Mouse (Mus musculus): ENCODE measurements around the gene Gm20547. TPM values are rescaled to one million over a fixed set of nuclear protein-coding genes. Genes with fewer than 3 reads are reported as not detected.

Gm20547 gene
- polyA plus RNA-seq, 1 experiment: 0.03 TPM

DNA sequence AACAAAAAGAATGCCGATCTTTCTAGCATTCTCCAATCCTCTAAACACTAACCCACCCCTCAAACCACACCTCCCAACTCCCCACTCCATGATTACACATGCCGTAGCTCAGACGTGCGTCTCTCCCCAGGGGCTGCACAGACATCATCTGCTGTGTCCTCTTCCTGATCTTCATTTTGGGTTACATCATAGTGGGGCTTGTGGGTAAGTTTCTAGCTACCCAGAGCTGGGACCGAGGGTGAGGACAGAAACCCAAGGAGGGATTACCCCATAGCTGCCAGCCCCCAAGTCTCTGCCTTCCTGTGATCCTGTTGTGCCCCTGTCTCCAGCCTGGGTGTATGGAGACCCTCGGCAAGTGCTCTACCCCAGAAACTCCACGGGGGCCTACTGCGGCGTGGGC is 35.3 kb upstream of the Gm20547 start:
- Histone ChIP-seq H3K4me1 (replicated peaks; ENCODE audit: control insufficient read depth, insufficient read depth, low read length) (no peaks in the 10 kb centered on the region), H3K36me3 (ENCODE audit: control insufficient read depth, insufficient read depth, low read length) (peaks cover 16% of the 10 kb centered on the region), H3K27ac (ENCODE audit: control insufficient read depth, insufficient read depth, low read length) (no peak overlapping the region), H3K4me3 (ENCODE audit: control insufficient read depth, insufficient read depth, low read length) (no peak overlapping the region), H3K27me3 (ENCODE audit: control insufficient read depth, insufficient read depth, low read length) (no peaks in the 10 kb centered on the region)
- no peak for DNase-seq
- TF ChIP-seq POLR2A (IDR thresholded peaks at IDR 0.05; ENCODE audit: control insufficient read depth, extremely low read depth, insufficient read depth, low read length, poor library complexity) (no peak), CTCF (IDR thresholded peaks at IDR 0.05; ENCODE audit: borderline replicate concordance, control insufficient read depth, extremely low read depth, insufficient read depth, low read length, poor library complexity) (no peak)
- 91% methylated on average over 9 of the region's 9 CpGs for WGBS

DNA sequence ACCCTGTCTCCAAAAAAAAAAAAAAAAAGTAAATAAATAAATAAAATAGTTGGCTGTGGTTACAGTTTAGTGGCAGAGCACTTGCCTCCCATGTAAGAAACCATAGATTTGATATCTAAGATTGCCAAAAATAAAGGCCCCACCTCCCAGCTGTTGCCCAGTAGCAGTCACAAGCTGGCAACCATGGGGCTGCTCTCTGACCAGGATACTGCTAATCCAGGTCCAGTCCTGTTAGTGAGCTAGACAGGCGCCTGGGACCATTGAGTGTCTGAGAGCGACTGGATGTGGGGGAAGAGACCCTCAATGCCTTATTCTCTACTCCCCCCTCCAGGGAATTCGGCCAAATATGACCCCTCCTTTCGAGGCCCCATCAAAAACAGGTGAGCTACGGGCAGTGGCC is 34.5 kb upstream of the Gm20547 start:
- Histone ChIP-seq H3K27me3 (ENCODE audit: control insufficient read depth, insufficient read depth, low read length) (no peaks in the 10 kb centered on the region), H3K36me3 (ENCODE audit: control insufficient read depth, insufficient read depth, low read length) (peaks cover 22% of the 10 kb centered on the region), H3K4me1 (replicated peaks; ENCODE audit: control insufficient read depth, insufficient read depth, low read length) (no peaks in the 10 kb centered on the region), H3K4me3 (ENCODE audit: control insufficient read depth, insufficient read depth, low read length) (no peak overlapping the region), H3K27ac (ENCODE audit: control insufficient read depth, insufficient read depth, low read length) (no peak overlapping the region)
- no peak for DNase-seq
- 92% methylated on average over 5 of the region's 5 CpGs for WGBS
- no peak for TF ChIP-seq POLR2A (IDR thresholded peaks at IDR 0.05; ENCODE audit: control insufficient read depth, extremely low read depth, insufficient read depth, low read length, poor library complexity)
- no peak for TF ChIP-seq CTCF (IDR thresholded peaks at IDR 0.05; ENCODE audit: borderline replicate concordance, control insufficient read depth, extremely low read depth, insufficient read depth, low read length, poor library complexity)

DNA sequence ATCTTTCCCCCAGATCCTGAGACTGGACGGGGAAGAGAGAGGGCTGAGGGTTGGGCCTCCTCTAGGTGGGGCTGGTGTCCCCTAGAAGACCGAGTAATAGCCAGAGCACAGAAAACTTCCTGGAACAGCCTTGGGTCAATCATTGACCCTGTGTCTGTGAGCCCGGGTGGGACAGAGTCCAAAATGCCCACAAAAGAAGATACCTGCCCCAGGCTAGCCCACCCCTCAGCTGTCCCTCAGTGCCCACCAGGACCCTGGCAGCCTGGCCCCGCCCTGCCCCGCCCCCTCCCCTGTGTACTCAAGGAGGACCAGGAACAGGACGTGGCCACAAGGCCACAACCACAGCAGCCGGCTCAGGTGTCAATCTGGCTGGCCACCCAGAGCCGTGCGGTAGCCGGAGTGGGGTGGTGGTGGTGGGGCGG is 33.6 kb upstream of the Gm20547 start:
- Histone ChIP-seq H3K27me3 (ENCODE audit: control insufficient read depth, insufficient read depth, low read length) (no peaks in the 10 kb centered on the region), H3K4me1 (replicated peaks; ENCODE audit: control insufficient read depth, insufficient read depth, low read length) (no peaks in the 10 kb centered on the region), H3K36me3 (ENCODE audit: control insufficient read depth, insufficient read depth, low read length) (peaks cover 31% of the 10 kb centered on the region), H3K27ac (ENCODE audit: control insufficient read depth, insufficient read depth, low read length) (no peak overlapping the region), H3K4me3 (ENCODE audit: control insufficient read depth, insufficient read depth, low read length) (no peak overlapping the region)
- DNase-seq: no peak
- TF ChIP-seq POLR2A (IDR thresholded peaks at IDR 0.05; ENCODE audit: control insufficient read depth, extremely low read depth, insufficient read depth, low read length, poor library complexity) (no peak), CTCF (IDR thresholded peaks at IDR 0.05; ENCODE audit: borderline replicate concordance, control insufficient read depth, extremely low read depth, insufficient read depth, low read length, poor library complexity) (no peak)
- WGBS: 24% methylated on average over 11 of the region's 11 CpGs

DNA sequence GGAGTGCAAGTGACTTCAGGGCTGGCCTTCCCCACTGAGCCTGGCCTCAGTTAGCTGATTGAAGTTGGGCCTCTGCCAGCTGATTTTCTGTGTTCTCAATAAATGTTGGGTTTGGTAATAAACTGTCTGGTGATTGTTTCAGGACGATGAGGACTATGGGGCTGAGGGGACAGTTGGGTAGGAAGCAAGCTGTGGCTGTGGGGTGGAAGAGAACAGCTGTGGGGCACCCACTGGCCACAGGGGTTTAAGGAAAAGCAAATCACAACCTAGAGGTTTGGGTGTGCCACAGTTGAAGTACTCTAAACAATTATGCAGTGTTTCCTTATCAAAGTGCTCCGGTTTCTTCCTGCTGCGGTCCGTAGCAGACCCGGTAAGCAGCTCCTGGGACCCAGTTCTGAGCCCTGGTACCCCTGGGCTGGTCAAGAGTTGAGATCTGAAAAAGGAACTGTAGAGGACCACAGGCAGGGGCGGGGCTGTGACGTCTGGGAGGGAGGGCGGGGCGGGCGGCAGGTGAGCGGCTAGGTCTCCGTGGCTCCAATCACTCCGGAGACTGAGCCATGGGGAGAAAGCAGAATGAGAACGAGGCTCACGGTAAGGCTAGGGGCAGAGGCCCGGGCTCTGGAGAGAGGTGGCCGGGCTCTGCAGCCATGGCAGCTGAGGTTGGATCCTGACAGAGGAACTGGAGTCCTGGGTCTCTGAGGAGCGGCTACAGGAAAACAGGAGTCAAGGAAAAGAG is 32.3 kb upstream of the Gm20547 start, which contains the start of gene Slc44a4:
Slc44a4 (plus strand) TSS at position 537 of the 736 bp plus-strand sequence.
- Histone ChIP-seq H3K4me1 (replicated peaks; ENCODE audit: control insufficient read depth, insufficient read depth, low read length) (no peaks in the 10 kb centered on the region), H3K27me3 (ENCODE audit: control insufficient read depth, insufficient read depth, low read length) (no peaks in the 10 kb centered on the region), H3K4me3 (ENCODE audit: control insufficient read depth, insufficient read depth, low read length) (no peak within 1 kb of the TSS), H3K36me3 (ENCODE audit: control insufficient read depth, insufficient read depth, low read length) (peaks cover 43% of the 10 kb centered on the region), H3K27ac (ENCODE audit: control insufficient read depth, insufficient read depth, low read length) (no peak within 1 kb of the TSS)
- 90% methylated on average over 18 of the region's 18 CpGs for WGBS
- DNase-seq: no peak
- TF ChIP-seq CTCF (IDR thresholded peaks at IDR 0.05; ENCODE audit: borderline replicate concordance, control insufficient read depth, extremely low read depth, insufficient read depth, low read length, poor library complexity): no peak
- no peak for TF ChIP-seq POLR2A (IDR thresholded peaks at IDR 0.05; ENCODE audit: control insufficient read depth, extremely low read depth, insufficient read depth, low read length, poor library complexity)

DNA sequence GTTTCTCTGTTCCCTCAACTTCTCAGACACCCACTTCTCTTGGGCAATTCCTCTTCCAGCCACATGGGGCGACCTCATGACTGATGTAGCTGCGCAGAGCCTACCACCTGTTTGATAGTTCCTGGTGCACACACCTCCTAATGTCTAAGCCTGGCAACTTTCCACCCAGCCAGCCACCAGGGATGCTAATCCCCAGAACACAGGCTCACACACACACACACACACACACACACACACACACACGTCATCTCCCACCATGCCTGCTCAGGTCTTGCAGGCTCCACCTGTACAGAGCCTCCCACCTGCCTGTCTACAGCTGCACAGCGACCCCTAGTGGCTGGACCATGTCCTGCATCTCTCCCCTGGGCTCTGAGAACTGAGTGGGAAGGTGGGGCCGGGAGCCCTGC is 30.1 kb upstream of the Gm20547 start:
- no peaks in the 10 kb centered on the region for H3K4me1 ChIP-seq (replicated peaks; ENCODE audit: control insufficient read depth, insufficient read depth, low read length)
- peak; percentile 99 for TF ChIP-seq CTCF (IDR thresholded peaks at IDR 0.05; ENCODE audit: borderline replicate concordance, control insufficient read depth, extremely low read depth, insufficient read depth, low read length, poor library complexity)
- no peak for TF ChIP-seq POLR2A (IDR thresholded peaks at IDR 0.05; ENCODE audit: control insufficient read depth, extremely low read depth, insufficient read depth, low read length, poor library complexity)
- WGBS: 56% methylated on average over 5 of the region's 5 CpGs
- no peak overlapping the region for H3K4me3 ChIP-seq (ENCODE audit: control insufficient read depth, insufficient read depth, low read length)
- H3K27me3 ChIP-seq (ENCODE audit: control insufficient read depth, insufficient read depth, low read length): no peaks in the 10 kb centered on the region
- H3K36me3 ChIP-seq (ENCODE audit: control insufficient read depth, insufficient read depth, low read length): peaks cover 65% of the 10 kb centered on the region
- peak; percentile 87 for DNase-seq
- no peak overlapping the region for H3K27ac ChIP-seq (ENCODE audit: control insufficient read depth, insufficient read depth, low read length)

DNA sequence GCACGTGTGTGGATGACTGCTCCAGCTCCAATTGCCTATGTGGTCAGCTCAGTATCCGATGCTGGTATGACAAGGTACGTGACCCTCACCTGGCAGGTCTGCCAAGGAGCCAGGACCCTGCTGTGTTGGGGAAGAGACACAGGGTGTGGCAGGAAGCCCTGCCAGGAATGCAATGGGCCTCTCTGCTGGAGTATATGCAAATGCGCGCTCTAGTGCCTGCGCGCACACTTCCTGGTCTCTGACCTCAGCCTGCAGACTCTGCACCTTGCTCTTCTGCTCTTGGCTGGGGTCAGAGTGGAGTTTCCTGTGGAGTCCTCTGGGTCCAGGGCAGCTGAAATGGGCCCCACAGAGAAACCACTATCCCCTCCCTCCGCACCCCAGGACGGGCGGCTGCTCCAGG is 29.1 kb upstream of the Gm20547 start:
- H3K4me1 ChIP-seq (replicated peaks; ENCODE audit: control insufficient read depth, insufficient read depth, low read length): no peaks in the 10 kb centered on the region
- DNase-seq: no peak
- no peaks in the 10 kb centered on the region for H3K27me3 ChIP-seq (ENCODE audit: control insufficient read depth, insufficient read depth, low read length)
- H3K4me3 ChIP-seq (ENCODE audit: control insufficient read depth, insufficient read depth, low read length): no peak overlapping the region
- peaks cover 74% of the 10 kb centered on the region for H3K36me3 ChIP-seq (ENCODE audit: control insufficient read depth, insufficient read depth, low read length)
- TF ChIP-seq CTCF (IDR thresholded peaks at IDR 0.05; ENCODE audit: borderline replicate concordance, control insufficient read depth, extremely low read depth, insufficient read depth, low read length, poor library complexity) (no peak), POLR2A (IDR thresholded peaks at IDR 0.05; ENCODE audit: control insufficient read depth, extremely low read depth, insufficient read depth, low read length, poor library complexity) (no peak)
- H3K27ac ChIP-seq (ENCODE audit: control insufficient read depth, insufficient read depth, low read length): no peak overlapping the region
- WGBS: 92% methylated on average over 10 of the region's 10 CpGs
